Mouse (Mus musculus) thymus, postnatal 25 days (tissue): Measurements from ENCODE around the gene Hnrnpa1.
"Not testable (repeated sequence)": the region's sequence is repeated elsewhere in the genome, so short reads cannot be mapped to it uniquely, and the experiment has no call there.

Experiments used
- DNase-seq: peaks from one replicate; pipeline ENCODE4 v3.0.0; 2022

The Hnrnpa1 gene

GRCm38 (mm10) chr15:103241071-103242018 lies 1.1 kb downstream of the Hnrnpa1 start:
- not testable (repeated sequence) for DNase-seq

GRCm38 (mm10) chr15:103242885-103243284 lies 2.7 kb downstream of the Hnrnpa1 start:
- DNase-seq, result peak; percentile 12

GRCm38 (mm10) chr15:103245616-103246015 lies 5.4 kb downstream of the Hnrnpa1 start:
- DNase-seq, result no peak

- no peak for DNase-seq
Measured at GRCm38 (mm10) chr15:103247078-103247781, 7.0 kb downstream of the Hnrnpa1 start.

GRCm38 (mm10) chr15:103247782-103248400 lies 7.7 kb downstream of the Hnrnpa1 start:
- DNase-seq, result no peak

GRCm38 (mm10) chr15:103248401-103249313 lies 8.4 kb downstream of the Hnrnpa1 start:
- DNase-seq, result no peak

GRCm38 (mm10) chr15:103249511-103249910 lies 9.3 kb downstream of the Hnrnpa1 start:
- not testable (repeated sequence) for DNase-seq

GRCm38 (mm10) chr15:103250195-103250740 lies 10.0 kb downstream of the Hnrnpa1 start:
- DNase-seq, result peak; percentile 78

GRCm38 (mm10) chr15:103251595-103251994 lies 11.4 kb downstream of the Hnrnpa1 start:
- no peak for DNase-seq

- DNase-seq, result no peak
Measured at GRCm38 (mm10) chr15:103252660-103253059, 12.4 kb downstream of the Hnrnpa1 start.

- DNase-seq, result no peak
Measured at GRCm38 (mm10) chr15:103253352-103253751, 13.1 kb downstream of the Hnrnpa1 start.

GRCm38 (mm10) chr15:103255169-103255568 lies 14.9 kb downstream of the Hnrnpa1 start:
- DNase-seq, result peak; percentile 48

GRCm38 (mm10) chr15:103256210-103256986 lies 16.2 kb downstream of the Hnrnpa1 start:
- no peak for DNase-seq

- peak; percentile 76 for DNase-seq
Measured at GRCm38 (mm10) chr15:103257790-103258728, 17.8 kb downstream of the Hnrnpa1 start, which contains the start of gene Nfe2. TSS of gene Nfe2 (minus strand) at chr15:103258403.

GRCm38 (mm10) chr15:103259162-103259561 lies 18.9 kb downstream of the Hnrnpa1 start:
- no peak for DNase-seq

- no peak for DNase-seq
Measured at GRCm38 (mm10) chr15:103259989-103260388, 19.8 kb downstream of the Hnrnpa1 start.

GRCm38 (mm10) chr15:103264794-103265193 lies 24.6 kb downstream of the Hnrnpa1 start:
- no peak for DNase-seq

- no peak for DNase-seq
Measured at GRCm38 (mm10) chr15:103268903-103269302, 28.7 kb downstream of the Hnrnpa1 start.

GRCm38 (mm10) chr15:103272419-103273279 lies 32.4 kb downstream of the Hnrnpa1 start, which contains the start of gene Copz1:
TSS of gene Copz1 (plus strand) at chr15:103272714.
- DNase-seq, result peak; percentile 91
